Mouse (Mus musculus): ENCODE data around the gene Rpl22l1. TPM values are rescaled to one million over a fixed set of nuclear protein-coding genes. Genes with fewer than 3 reads are reported as not detected.
A peak's percentile ranks its signal among the peaks of the same experiment; 100 is the strongest.

Gene Rpl22l1
- total and polyA plus RNA-seq, 2 experiments from 2014 or later: 106 to 186 TPM

- ATAC-seq (ENCODE audit: insufficient read depth, low read depth) (no peak), DNase-seq (ENCODE audit: low spot score) (no peak)
- Histone ChIP-seq H3K27me3 (ENCODE audit: control insufficient read depth, insufficient read depth, low read length) (no peaks in the 10 kb centered on the region), H3K4me3 (ENCODE audit: low read depth, low read length) (no peak overlapping the region), H3K9me3 (replicated peaks; ENCODE audit: control insufficient read depth, low read length) (no peaks in the 10 kb centered on the region), H3K27ac (ENCODE audit: low read depth) (no peak overlapping the region), H3K36me3 (replicated peaks; ENCODE audit: control insufficient read depth, insufficient read depth, low read length) (no peaks in the 10 kb centered on the region), H3K9ac (replicated peaks; ENCODE audit: low read depth, low read length) (no peak overlapping the region), H3K4me1 (ENCODE audit: control insufficient read depth, insufficient read depth) (no peaks in the 10 kb centered on the region), H3K4me2 (ENCODE audit: low read depth, low read length) (no peak overlapping the region)
- TF ChIP-seq CTCF (IDR thresholded peaks at IDR 0.05; ENCODE audit: low read depth) (no peak), EP300 (IDR thresholded peaks at IDR 0.05; ENCODE audit: low read depth) (no peak)
- WGBS: 53% methylated on average over 7 of the region's 7 CpGs
Observed at GRCm38 (mm10) chr3:28775361-28775760, 29.9 kb upstream of the Rpl22l1 start.

GRCm38 (mm10) chr3:28775958-28776357, 29.3 kb upstream of the Rpl22l1 start:
- Histone ChIP-seq H3K4me3 (ENCODE audit: low read depth, low read length) (no peak overlapping the region), H3K27ac (ENCODE audit: low read depth) (no peak overlapping the region), H3K27me3 (ENCODE audit: control insufficient read depth, insufficient read depth, low read length) (no peaks in the 10 kb centered on the region), H3K36me3 (replicated peaks; ENCODE audit: control insufficient read depth, insufficient read depth, low read length) (no peaks in the 10 kb centered on the region), H3K9ac (replicated peaks; ENCODE audit: low read depth, low read length) (no peak overlapping the region), H3K9me3 (replicated peaks; ENCODE audit: control insufficient read depth, low read length) (no peaks in the 10 kb centered on the region), H3K4me1 (ENCODE audit: control insufficient read depth, insufficient read depth) (0 out of 2 replicates have a peak, but pooled peaks cover 3% of the 10 kb centered on the region), H3K4me2 (ENCODE audit: low read depth, low read length) (no peak overlapping the region)
- TF ChIP-seq CTCF (IDR thresholded peaks at IDR 0.05; ENCODE audit: low read depth) (no peak), EP300 (IDR thresholded peaks at IDR 0.05; ENCODE audit: low read depth) (no peak)
- ATAC-seq (ENCODE audit: insufficient read depth, low read depth) (no peak), DNase-seq (ENCODE audit: low spot score) (no peak)
- WGBS: 46% methylated on average over 1 of the region's 1 CpGs

- Histone ChIP-seq H3K27ac (ENCODE audit: low read depth) (no peak overlapping the region), H3K27me3 (ENCODE audit: control insufficient read depth, insufficient read depth, low read length) (no peaks in the 10 kb centered on the region), H3K4me2 (ENCODE audit: low read depth, low read length) (no peak overlapping the region), H3K9me3 (replicated peaks; ENCODE audit: control insufficient read depth, low read length) (no peaks in the 10 kb centered on the region), H3K9ac (replicated peaks; ENCODE audit: low read depth, low read length) (no peak overlapping the region), H3K36me3 (replicated peaks; ENCODE audit: control insufficient read depth, insufficient read depth, low read length) (no peaks in the 10 kb centered on the region), H3K4me1 (ENCODE audit: control insufficient read depth, insufficient read depth) (0 out of 2 replicates have a peak, but pooled peaks cover 3% of the 10 kb centered on the region), H3K4me3 (ENCODE audit: low read depth, low read length) (no peak overlapping the region)
- DNase-seq (ENCODE audit: low spot score): no peak
- ATAC-seq (ENCODE audit: insufficient read depth, low read depth): no peak
- TF ChIP-seq EP300 (IDR thresholded peaks at IDR 0.05; ENCODE audit: low read depth) (no peak), CTCF (IDR thresholded peaks at IDR 0.05; ENCODE audit: low read depth) (no peak)
- 53% methylated on average over 1 of the region's 1 CpGs for WGBS
Observed at GRCm38 (mm10) chr3:28776491-28776890, 28.7 kb upstream of the Rpl22l1 start.

GRCm38 (mm10) chr3:28780511-28780910, 24.7 kb upstream of the Rpl22l1 start:
- Histone ChIP-seq H3K9me3 (replicated peaks; ENCODE audit: control insufficient read depth, low read length) (no peaks in the 10 kb centered on the region), H3K4me1 (ENCODE audit: control insufficient read depth, insufficient read depth) (peaks cover 10% of the 10 kb centered on the region; the same call in 1 of the 2 replicates), H3K36me3 (replicated peaks; ENCODE audit: control insufficient read depth, insufficient read depth, low read length) (no peaks in the 10 kb centered on the region), H3K27ac (ENCODE audit: low read depth) (no peak overlapping the region), H3K27me3 (ENCODE audit: control insufficient read depth, insufficient read depth, low read length) (no peaks in the 10 kb centered on the region), H3K4me3 (ENCODE audit: low read depth, low read length) (no peak overlapping the region), H3K4me2 (ENCODE audit: low read depth, low read length) (peak overlapping the region; percentile 99), H3K9ac (replicated peaks; ENCODE audit: low read depth, low read length) (no peak overlapping the region)
- DNase-seq (ENCODE audit: low spot score) (no peak), ATAC-seq (ENCODE audit: insufficient read depth, low read depth) (no peak)
- TF ChIP-seq CTCF (IDR thresholded peaks at IDR 0.05; ENCODE audit: low read depth): no peak
- no peak for TF ChIP-seq EP300 (IDR thresholded peaks at IDR 0.05; ENCODE audit: low read depth)
- WGBS: 76% methylated on average over 9 of the region's 9 CpGs

GRCm38 (mm10) chr3:28780994-28781393, 24.2 kb upstream of the Rpl22l1 start, which contains the start of gene Eif5a2:
TSS of gene Eif5a2 (plus strand) at chr3:28781276.
- H3K4me3 ChIP-seq (ENCODE audit: low read depth, low read length): peak within 1 kb of the TSS; percentile 81
- 5% methylated on average over 21 of the region's 46 CpGs for WGBS

GRCm38 (mm10) chr3:28781422-28781821, 23.8 kb upstream of the Rpl22l1 start:
- Histone ChIP-seq H3K36me3 (replicated peaks; ENCODE audit: control insufficient read depth, insufficient read depth, low read length) (no peaks in the 10 kb centered on the region), H3K27ac (ENCODE audit: low read depth) (no peak overlapping the region), H3K9me3 (replicated peaks; ENCODE audit: control insufficient read depth, low read length) (no peaks in the 10 kb centered on the region), H3K4me3 (ENCODE audit: low read depth, low read length) (peak overlapping the region; percentile 81), H3K4me2 (ENCODE audit: low read depth, low read length) (peak overlapping the region; percentile 99), H3K27me3 (ENCODE audit: control insufficient read depth, insufficient read depth, low read length) (no peaks in the 10 kb centered on the region), H3K9ac (replicated peaks; ENCODE audit: low read depth, low read length) (peak overlapping the region; percentile 74), H3K4me1 (ENCODE audit: control insufficient read depth, insufficient read depth) (peaks cover 10% of the 10 kb centered on the region; the same call in 1 of the 2 replicates)
- DNase-seq (ENCODE audit: low spot score): no peak
- under 1% methylated on average over 31 of the region's 41 CpGs for WGBS
- ATAC-seq (ENCODE audit: insufficient read depth, low read depth): peak; percentile 10; the same call in 1 of the 2 replicates
- no peak for TF ChIP-seq EP300 (IDR thresholded peaks at IDR 0.05; ENCODE audit: low read depth)
- TF ChIP-seq CTCF (IDR thresholded peaks at IDR 0.05; ENCODE audit: low read depth): no peak

More at GRCm38 (mm10) chr3:28780994-28781393, 24.2 kb upstream of the Rpl22l1 start, which contains the start of gene Eif5a2:
- TF ChIP-seq EP300 (IDR thresholded peaks at IDR 0.05; ENCODE audit: low read depth) (0 out of 2 replicates have a peak, but pooled peaks have one; percentile 64), CTCF (IDR thresholded peaks at IDR 0.05; ENCODE audit: low read depth) (no peak)
- Histone ChIP-seq H3K9me3 (replicated peaks; ENCODE audit: control insufficient read depth, low read length) (no peaks in the 10 kb centered on the region), H3K27ac (ENCODE audit: low read depth) (no peak within 1 kb of the TSS), H3K4me2 (ENCODE audit: low read depth, low read length) (peak within 1 kb of the TSS; percentile 99), H3K36me3 (replicated peaks; ENCODE audit: control insufficient read depth, insufficient read depth, low read length) (no peaks in the 10 kb centered on the region), H3K4me1 (ENCODE audit: control insufficient read depth, insufficient read depth) (peaks cover 10% of the 10 kb centered on the region; the same call in 1 of the 2 replicates), H3K27me3 (ENCODE audit: control insufficient read depth, insufficient read depth, low read length) (no peaks in the 10 kb centered on the region), H3K9ac (replicated peaks; ENCODE audit: low read depth, low read length) (peak within 1 kb of the TSS; percentile 74)
- ATAC-seq (ENCODE audit: insufficient read depth, low read depth) (peak; percentile 99), DNase-seq (ENCODE audit: low spot score) (peak; percentile 91)
